Mouse (Mus musculus) embryonic fibroblast, embryonic 13.5 days (primary cell): ENCODE results near the gene Dll1.

ENCODE experiments used
- CTCF ChIP-seq: IDR thresholded peaks from 2 replicates; pipeline ENCODE4 v1.5.1; 2011; ENCODE audit warnings: mild to moderate bottlenecking, control low read depth, low read length, moderate library complexity, borderline replicate concordance; ENCODE audit not compliant: insufficient read depth
- POLR2A ChIP-seq: IDR thresholded peaks from 2 replicates; pipeline ENCODE4 v1.6.1; 2011; ENCODE audit warnings: low read depth, mild to moderate bottlenecking, control low read depth, low read length, moderate library complexity

DNA sequence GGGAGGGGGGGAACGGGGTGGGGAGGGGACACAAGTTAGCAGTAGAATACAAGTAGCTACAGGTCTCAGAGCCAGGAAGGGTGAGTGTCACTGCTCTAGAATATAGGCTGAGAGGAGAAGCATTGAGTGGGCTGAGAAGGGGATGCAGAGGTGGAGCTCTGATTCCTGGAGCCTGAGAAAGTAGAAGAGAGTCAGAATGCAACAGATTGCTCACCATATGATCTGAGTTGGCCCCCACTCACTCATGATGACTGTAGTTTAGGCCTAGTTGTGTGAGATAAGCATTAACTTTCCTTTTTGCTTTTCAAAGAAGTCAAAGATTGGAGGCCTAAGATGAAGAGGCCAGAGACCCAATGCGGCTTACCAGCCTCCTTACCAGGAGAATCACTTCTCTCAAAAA is 22.7 kb downstream of the Dll1 start:
- no peak for TF ChIP-seq CTCF
- TF ChIP-seq POLR2A = no peak
